ENCODE assay signal across 26 mouse cellular contexts in genomic region chr10:94619586-94619985, GRCm38 (mm10).
"Had no signal": no experiment of that assay in that cellular context is flagged by ENCODE, and none has a peak within 500 bp of the region (broad histone marks: within the 10 kb centered on the region; RNA-seq: fewer than 3 reads in every experiment).

No protein-coding gene starts in this region.

- DNase-seq: cerebellum, adult 2 months; cerebellum, adult 8-10 months; cerebellum, adult 9-10 months; cerebellum, adult 9-11 months; cerebellum, postnatal 14 days; cerebellum, postnatal 25 days; embryo, embryonic 11 days; forebrain, postnatal 0 days; gastrocnemius, adult 2 months; gastrocnemius, postnatal 10 days; gastrocnemius, postnatal 14 days; gastrocnemius, postnatal 25 days; gastrocnemius, postnatal 36 days; heart, adult 18-20 months; heart, adult 2 months had no signal

- H3K9me3 ChIP-seq: embryonic facial prominence, embryonic 10.5 days; embryonic facial prominence, embryonic 12.5 days; embryonic facial prominence, embryonic 13.5 days; embryonic facial prominence, embryonic 15.5 days; forebrain, embryonic 10.5 days; forebrain, embryonic 12.5 days; forebrain, embryonic 13.5 days; forebrain, embryonic 15.5 days had no signal

- H3K9ac ChIP-seq: embryonic facial prominence, embryonic 12.5 days; embryonic facial prominence, embryonic 13.5 days; embryonic facial prominence, embryonic 15.5 days; forebrain, embryonic 12.5 days; forebrain, embryonic 13.5 days; forebrain, embryonic 15.5 days; forebrain, postnatal 0 days had no signal

- H3K36me3 ChIP-seq: embryonic facial prominence, embryonic 10.5 days; embryonic facial prominence, embryonic 12.5 days; embryonic facial prominence, embryonic 13.5 days; embryonic facial prominence, embryonic 15.5 days; forebrain, embryonic 10.5 days; forebrain, embryonic 12.5 days; forebrain, embryonic 15.5 days had no signal

- H3K27me3 ChIP-seq: forebrain, embryonic 13.5 days; forebrain, embryonic 15.5 days had no signal

- ATAC-seq: forebrain, embryonic 13.5 days; forebrain, embryonic 14.5 days; forebrain, embryonic 15.5 days; forebrain, embryonic 16.5 days; forebrain, postnatal 0 days had no signal

- H3K4me2 ChIP-seq: embryonic facial prominence, embryonic 12.5 days; embryonic facial prominence, embryonic 13.5 days; embryonic facial prominence, embryonic 15.5 days; forebrain, embryonic 12.5 days; forebrain, embryonic 13.5 days; forebrain, embryonic 15.5 days had no signal

- H3K4me3 ChIP-seq: embryonic facial prominence, embryonic 10.5 days; embryonic facial prominence, embryonic 12.5 days; embryonic facial prominence, embryonic 13.5 days; embryonic facial prominence, embryonic 15.5 days; erythroblast, embryonic 14.5 days; forebrain, embryonic 10.5 days; forebrain, embryonic 12.5 days; forebrain, embryonic 13.5 days; forebrain, embryonic 15.5 days; gastrocnemius, adult 2 months; heart, adult 2 months had no signal

- H3K27ac ChIP-seq: embryonic facial prominence, embryonic 10.5 days; embryonic facial prominence, embryonic 12.5 days; embryonic facial prominence, embryonic 13.5 days; embryonic facial prominence, embryonic 15.5 days; forebrain, embryonic 10.5 days; forebrain, embryonic 12.5 days; forebrain, embryonic 13.5 days; forebrain, embryonic 15.5 days; gastrocnemius, adult 2 months; heart, adult 2 months had no signal
